Mouse (Mus musculus) hindbrain, embryonic 11.5 days (tissue): ENCODE data around the gene Dgki. TPM values are rescaled to one million over a fixed set of nuclear protein-coding genes. Genes with fewer than 3 reads are reported as not detected.

ENCODE experiments used
- ATAC-seq: fragments of 200-750 bp; cut with Nextera tagmentation; 2 replicates; pipeline ENCODE4 v1.8.0; 2017; ENCODE audit warnings: mild to moderate bottlenecking, moderate TSS enrichment, moderate library complexity; ENCODE audit not compliant: low FRiP score
- DNase-seq: peaks from one replicate; pipeline ENCODE4 v3.0.0-alpha.2; 2015; ENCODE audit warnings: low spot score
- H3K27ac ChIP-seq: fragments of 300-500 bp; sonication (generic); 2 replicates; pipeline ENCODE4 v1.5.1; 2014; ENCODE audit warnings: mild to moderate bottlenecking, low read depth, low read length
- H3K27me3 ChIP-seq: fragments of 300-500 bp; sonication (generic); 2 replicates; pipeline ENCODE4 v1.6.1; 2014; ENCODE audit warnings: mild to moderate bottlenecking, low read length, moderate library complexity, mixed read lengths; ENCODE audit not compliant: control insufficient read depth, insufficient read depth
- H3K36me3 ChIP-seq: fragments of 300-500 bp; sonication (generic); 2 replicates; pipeline ENCODE4 v1.6.1; 2014; ENCODE audit warnings: mild to moderate bottlenecking, low read length, moderate library complexity, mixed read lengths; ENCODE audit not compliant: control insufficient read depth, insufficient read depth
- H3K4me1 ChIP-seq: fragments of 300-500 bp; sonication (generic); replicated peaks from 2 replicates; pipeline ENCODE4 v1.6.1; 2014; ENCODE audit warnings: low read length, mixed read lengths; ENCODE audit not compliant: control insufficient read depth, insufficient read depth
- H3K4me2 ChIP-seq: fragments of 300-500 bp; sonication (generic); replicated peaks from 2 replicates; pipeline ENCODE4 v1.6.1; 2014; ENCODE audit warnings: mild to moderate bottlenecking, low read depth, low read length
- H3K4me3 ChIP-seq: fragments of 300-500 bp; sonication (generic); 2 replicates; pipeline ENCODE4 v1.5.1; 2014; ENCODE audit warnings: low read depth, low read length
- H3K9ac ChIP-seq: fragments of 300-500 bp; sonication (generic); 2 replicates; pipeline ENCODE4 v1.6.1; 2014; ENCODE audit warnings: low read depth, low read length
- H3K9me3 ChIP-seq: fragments of 300-500 bp; sonication (generic); 2 replicates; pipeline ENCODE4 v1.6.1; 2016; ENCODE audit warnings: low read length; ENCODE audit not compliant: control insufficient read depth
- WGBS: fragments of 180-500 bp; shearing (Covaris S2); extraction: QIAGEN DNeasy Blood & Tissue Kit; methylation state at CpG from one replicate; pipeline ENCODE4 v1.1.7; 2014; 5-methylcytosine and 5-hydroxymethylcytosine counted together
- polyA plus RNA-seq: library from polyadenylated mRNA; unstranded; fragments of >200 nt; fragmentation: Nextera tagmentation; extraction: Ambion mirVana; gene quantifications from 2 replicates; pipeline ENCODE4 v1.2.1, GENCODE M21; 2014

Gene Dgki
- polyA plus RNA-seq, 1 experiment from 2014 or later, result 2.6 TPM

DNA sequence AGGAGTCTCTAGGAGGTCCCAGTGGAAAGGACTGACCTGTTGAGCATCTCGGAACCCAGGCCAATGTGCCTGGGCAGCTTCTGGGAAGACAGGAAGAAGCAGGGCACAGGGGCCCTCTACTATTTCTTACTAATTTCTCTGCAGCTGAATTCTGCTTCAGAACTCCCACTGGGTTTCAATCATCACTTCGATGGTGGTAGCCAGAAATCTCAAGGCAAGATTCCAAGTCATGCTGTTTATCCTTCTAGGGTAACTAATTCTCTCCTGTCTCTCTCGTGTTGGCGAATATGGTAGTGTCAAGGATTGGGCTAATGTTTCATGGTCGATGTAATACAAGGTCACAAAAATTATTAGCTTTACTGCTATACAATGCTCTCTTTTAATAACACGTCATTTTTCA, 455.7 kb downstream of the Dgki start:
- H3K27me3 ChIP-seq, result no peaks in the 10 kb centered on the region; the same call in 1 of the 2 replicates
- no peak for DNase-seq
- no peaks in the 10 kb centered on the region for H3K9me3 ChIP-seq
- H3K27ac ChIP-seq, result no peak overlapping the region
- WGBS, result 69% methylated on average over 6 of the region's 6 CpGs
- no peaks in the 10 kb centered on the region for H3K4me1 ChIP-seq
- H3K4me2 ChIP-seq, result no peak overlapping the region
- no peak overlapping the region for H3K4me3 ChIP-seq
- no peak for ATAC-seq
- H3K9ac ChIP-seq, result no peak overlapping the region
- no peaks in the 10 kb centered on the region for H3K36me3 ChIP-seq

DNA sequence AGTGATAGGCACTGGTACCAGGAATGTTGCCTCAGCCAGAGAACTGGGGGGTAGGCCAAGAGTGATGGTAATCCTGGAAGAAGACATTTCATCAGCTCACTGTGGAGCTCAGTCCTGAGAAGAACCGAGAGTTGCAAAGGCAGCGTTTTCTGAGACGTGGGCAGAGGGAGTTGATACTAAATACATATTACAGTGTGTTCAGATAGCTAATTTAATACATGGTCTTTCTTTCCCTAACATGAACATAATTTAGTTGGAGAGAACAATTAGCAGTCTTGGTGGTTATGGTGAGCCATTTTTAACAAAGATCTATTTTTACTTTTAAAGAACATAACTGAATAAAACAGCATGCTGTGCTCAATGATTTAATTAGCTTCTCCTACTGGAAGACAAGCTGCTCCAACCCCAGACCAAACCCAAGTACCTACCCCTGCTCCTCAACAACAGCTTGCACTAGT, 456.9 kb downstream of the Dgki start:
- Histone ChIP-seq H3K4me1 (no peaks in the 10 kb centered on the region), H3K9ac (no peak overlapping the region), H3K27ac (no peak overlapping the region), H3K4me2 (no peak overlapping the region), H3K9me3 (no peaks in the 10 kb centered on the region), H3K36me3 (no peaks in the 10 kb centered on the region), H3K4me3 (no peak overlapping the region), H3K27me3 (no peaks in the 10 kb centered on the region; the same call in 1 of the 2 replicates)
- WGBS, result 64% methylated on average over 3 of the region's 3 CpGs
- ATAC-seq, result no peak
- no peak for DNase-seq

GRCm38 (mm10) chr6:36842101-36842922, 457.7 kb downstream of the Dgki start:
- Histone ChIP-seq H3K27ac (no peak overlapping the region), H3K4me3 (no peak overlapping the region), H3K9ac (no peak overlapping the region), H3K9me3 (no peaks in the 10 kb centered on the region), H3K4me1 (no peaks in the 10 kb centered on the region), H3K36me3 (no peaks in the 10 kb centered on the region), H3K27me3 (no peaks in the 10 kb centered on the region; the same call in 1 of the 2 replicates), H3K4me2 (no peak overlapping the region)
- DNase-seq (no peak), ATAC-seq (no peak)
- 68% methylated on average over 5 of the region's 5 CpGs for WGBS

DNA sequence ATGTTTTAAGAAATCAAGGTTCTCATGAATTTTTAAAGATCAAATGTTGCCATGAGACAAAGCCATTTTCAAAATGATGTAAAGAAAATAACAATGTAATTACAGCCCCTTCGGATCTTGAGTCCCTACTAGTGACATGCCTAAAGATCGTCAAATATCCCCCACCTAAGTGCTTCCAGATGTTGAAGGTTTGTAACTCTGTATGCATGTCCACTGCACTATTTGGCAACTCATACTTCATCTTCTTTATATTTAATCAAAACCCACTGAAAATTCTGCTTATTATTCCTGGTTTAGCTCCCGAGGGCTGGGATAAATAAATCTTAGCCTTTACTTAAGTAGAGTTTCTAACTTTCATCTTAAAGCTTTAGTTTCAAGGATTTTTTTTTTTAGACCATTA, 458.3 kb downstream of the Dgki start:
- Histone ChIP-seq H3K27me3 (no peaks in the 10 kb centered on the region), H3K4me3 (no peak overlapping the region), H3K9ac (no peak overlapping the region), H3K4me1 (no peaks in the 10 kb centered on the region), H3K36me3 (no peaks in the 10 kb centered on the region), H3K4me2 (no peak overlapping the region), H3K9me3 (no peaks in the 10 kb centered on the region), H3K27ac (no peak overlapping the region)
- ATAC-seq (no peak), DNase-seq (peak; percentile 35)
- WGBS, result 57% methylated on average over 3 of the region's 3 CpGs

DNA sequence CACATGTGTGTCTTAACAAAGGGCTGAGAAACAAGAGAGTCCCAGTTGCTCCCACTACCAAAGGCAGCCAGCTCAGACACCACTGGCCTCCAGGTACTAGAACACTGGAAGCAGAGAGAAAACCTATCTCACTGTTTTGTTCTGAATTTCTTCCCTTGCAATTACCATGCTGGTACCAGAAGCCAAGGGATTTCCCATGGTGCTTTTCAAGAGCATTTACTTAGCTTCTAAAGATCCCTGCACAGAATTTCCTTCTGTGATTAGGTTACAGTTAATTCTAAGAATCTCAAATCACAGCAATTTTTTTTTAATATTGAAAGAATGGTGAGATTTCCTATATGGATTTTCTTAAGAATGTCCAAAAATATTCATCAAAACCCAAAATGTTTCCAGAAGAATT, 458.8 kb downstream of the Dgki start:
- ATAC-seq (no peak), DNase-seq (no peak)
- Histone ChIP-seq H3K27ac (no peak overlapping the region), H3K4me3 (no peak overlapping the region), H3K4me1 (no peaks in the 10 kb centered on the region), H3K36me3 (no peaks in the 10 kb centered on the region), H3K27me3 (no peaks in the 10 kb centered on the region), H3K4me2 (no peak overlapping the region), H3K9ac (no peak overlapping the region), H3K9me3 (no peaks in the 10 kb centered on the region)

- Histone ChIP-seq H3K4me1 (no peaks in the 10 kb centered on the region), H3K9ac (no peak overlapping the region), H3K9me3 (no peaks in the 10 kb centered on the region), H3K27ac (no peak overlapping the region), H3K27me3 (no peaks in the 10 kb centered on the region), H3K4me3 (no peak overlapping the region), H3K36me3 (no peaks in the 10 kb centered on the region), H3K4me2 (no peak overlapping the region)
- ATAC-seq (no peak), DNase-seq (no peak)
- 97% methylated on average over 1 of the region's 1 CpGs for WGBS
These were observed 461.2 kb downstream of the Dgki start for GRCm38 (mm10) chr6:36838747-36839146.

DNA sequence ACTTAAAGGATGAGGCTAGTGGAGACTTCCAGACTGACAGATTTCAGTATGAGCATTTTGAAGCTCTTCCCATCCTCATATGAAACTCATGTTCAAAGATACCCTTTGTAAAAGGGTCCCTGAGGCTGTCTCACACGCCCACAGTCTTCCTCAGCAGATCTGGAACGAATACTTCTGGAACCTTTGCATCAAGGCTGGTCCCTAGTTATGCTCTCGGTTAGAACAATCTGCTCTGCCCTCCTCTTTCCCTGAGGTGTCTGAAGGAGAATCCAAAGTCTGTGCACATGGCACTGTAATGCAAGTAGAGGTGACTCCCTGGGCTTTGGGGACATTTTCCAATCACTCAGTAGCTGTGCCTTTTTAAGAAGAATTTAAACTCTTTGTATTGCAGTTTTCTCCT, 464.6 kb downstream of the Dgki start:
- no peak for DNase-seq
- Histone ChIP-seq H3K27ac (no peak overlapping the region), H3K36me3 (no peaks in the 10 kb centered on the region), H3K4me1 (no peaks in the 10 kb centered on the region), H3K4me3 (no peak overlapping the region), H3K9ac (no peak overlapping the region), H3K27me3 (no peaks in the 10 kb centered on the region), H3K4me2 (no peak overlapping the region), H3K9me3 (no peaks in the 10 kb centered on the region)
- WGBS, result 75% methylated on average over 3 of the region's 3 CpGs
- ATAC-seq, result no peak

- no peak overlapping the region for H3K4me3 ChIP-seq
- H3K27ac ChIP-seq, result no peak overlapping the region
- H3K9ac ChIP-seq, result no peak overlapping the region
- DNase-seq, result no peak
- WGBS, result 81% methylated on average over 4 of the region's 4 CpGs
- H3K9me3 ChIP-seq, result no peaks in the 10 kb centered on the region
- H3K27me3 ChIP-seq, result no peaks in the 10 kb centered on the region
- H3K4me2 ChIP-seq, result no peak overlapping the region
- H3K4me1 ChIP-seq, result no peaks in the 10 kb centered on the region
- no peaks in the 10 kb centered on the region for H3K36me3 ChIP-seq
- no peak for ATAC-seq
These were observed 465.2 kb downstream of the Dgki start for GRCm38 (mm10) chr6:36834695-36835265.

DNA sequence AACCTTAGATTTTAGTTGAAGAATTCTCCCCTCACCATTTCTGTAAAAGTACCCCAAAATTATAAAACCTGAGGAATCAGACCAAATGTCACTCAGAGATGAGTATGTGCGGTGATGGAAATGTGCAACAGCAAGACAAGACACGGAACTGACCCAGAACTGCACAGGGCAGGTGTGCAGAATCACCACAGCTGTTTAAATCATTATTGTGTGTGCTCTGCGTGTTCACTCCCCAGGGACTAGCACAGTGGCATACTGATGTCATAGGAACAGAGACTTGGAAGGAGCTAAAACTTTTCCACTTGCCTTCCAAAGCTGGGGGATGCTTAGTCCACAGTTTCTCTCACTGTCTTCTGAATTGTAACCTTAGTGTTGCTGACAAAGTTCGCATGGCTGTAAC, 467.3 kb downstream of the Dgki start:
- no peak overlapping the region for H3K27ac ChIP-seq
- ATAC-seq, result no peak
- no peak overlapping the region for H3K4me3 ChIP-seq
- 78% methylated on average over 4 of the region's 4 CpGs for WGBS
- no peaks in the 10 kb centered on the region for H3K36me3 ChIP-seq
- no peaks in the 10 kb centered on the region for H3K9me3 ChIP-seq
- DNase-seq, result no peak
- no peaks in the 10 kb centered on the region for H3K27me3 ChIP-seq
- H3K9ac ChIP-seq, result no peak overlapping the region
- no peak overlapping the region for H3K4me2 ChIP-seq
- H3K4me1 ChIP-seq, result no peaks in the 10 kb centered on the region
